Mouse (Mus musculus): ENCODE measurements around the gene Nuak1. TPM values are rescaled to one million over a fixed set of nuclear protein-coding genes. Genes with fewer than 3 reads are reported as not detected.

Gene Nuak1
- total RNA-seq, 2 experiments from 2014 or later, result 50.0 to 53.4 TPM

- no peak for DNase-seq (ENCODE audit: extremely low spot score in 1 of 2, low spot score in 1 of 2)
These were observed 9.3 kb upstream of the Nuak1 start for GRCm38 (mm10) chr10:84449733-84450132.

DNA sequence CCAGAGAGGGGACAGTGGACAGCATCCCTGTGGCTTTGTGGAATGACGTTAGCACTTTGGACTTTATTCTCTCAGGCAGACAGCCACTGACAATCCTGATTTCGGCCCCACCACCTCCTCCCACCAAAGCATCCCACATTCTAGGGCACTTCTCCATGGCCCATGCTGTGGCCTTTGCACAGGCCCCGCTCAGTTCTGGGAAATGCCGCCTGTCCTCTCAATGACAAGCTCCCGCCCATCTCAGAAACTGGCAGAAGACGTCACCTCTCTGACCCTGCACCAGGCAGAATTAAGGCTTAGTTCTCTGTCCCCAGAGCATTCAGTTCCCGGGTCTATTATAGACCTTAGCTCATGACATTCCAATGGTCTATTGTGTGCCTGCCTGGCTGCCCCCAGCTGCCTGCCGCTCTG lies 7.0 kb upstream of the Nuak1 start:
- no peak for DNase-seq (ENCODE audit: extremely low spot score in 1 of 2, low spot score in 1 of 2)

DNA sequence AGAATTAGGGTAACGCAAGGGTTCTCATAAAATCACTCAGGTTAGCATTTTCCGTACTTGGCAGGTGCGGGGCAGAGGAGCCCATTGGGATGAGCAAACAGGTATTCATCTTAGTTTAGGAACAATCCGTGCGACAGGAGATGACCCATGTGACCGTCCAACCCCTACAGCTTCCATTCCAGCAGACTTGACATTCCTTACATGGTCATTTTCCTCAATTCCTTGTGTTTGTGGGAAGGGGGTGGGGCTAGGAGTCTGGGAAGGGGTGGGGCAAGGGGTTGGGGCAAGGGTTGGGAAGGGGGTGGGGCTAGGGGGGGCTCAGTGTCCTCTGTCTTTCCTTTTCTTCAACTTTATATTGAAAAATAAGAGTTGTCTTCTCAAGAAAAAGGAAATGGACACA lies 6.3 kb upstream of the Nuak1 start:
- DNase-seq (ENCODE audit: extremely low spot score in 1 of 2, low spot score in 1 of 2), result no peak

DNA sequence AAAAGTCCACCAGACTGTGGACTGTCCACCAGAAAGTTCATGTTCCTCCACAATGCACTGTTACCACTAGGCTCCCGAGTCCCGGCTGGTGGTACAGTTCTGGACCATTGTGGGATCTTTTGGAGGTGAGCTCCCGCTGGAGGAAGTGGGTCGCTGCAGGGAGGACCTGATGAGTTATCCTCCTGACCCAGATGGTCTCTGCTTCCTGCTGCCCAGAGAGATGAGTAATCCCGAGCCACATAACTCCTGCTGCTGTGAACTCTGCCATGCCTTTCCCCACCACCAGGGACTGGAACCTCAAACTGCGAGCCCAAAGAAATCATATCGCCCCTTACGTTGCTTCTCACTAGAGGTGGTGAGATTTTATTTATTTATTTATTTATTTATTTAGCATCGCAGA lies 4.0 kb upstream of the Nuak1 start:
- no peak for DNase-seq (ENCODE audit: extremely low spot score in 1 of 2, low spot score in 1 of 2)

DNA sequence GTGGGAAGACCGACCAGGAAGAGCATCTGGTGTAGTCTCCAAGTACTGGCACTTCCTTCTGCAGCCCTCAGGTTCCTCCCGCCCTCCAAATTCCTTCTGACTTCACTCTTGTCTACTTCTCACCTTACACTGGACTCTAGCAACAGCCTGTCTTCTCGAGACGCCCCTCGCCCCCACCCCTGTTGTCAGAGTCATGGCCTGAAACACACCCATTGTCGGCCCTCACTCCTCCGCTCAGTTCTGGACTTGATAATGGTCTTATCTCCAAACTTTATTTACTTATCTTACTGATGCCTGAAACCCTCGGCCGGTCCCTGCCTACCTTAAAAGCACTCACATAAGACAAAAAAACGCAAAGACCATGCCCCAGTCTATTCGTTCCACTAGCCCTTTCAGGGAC lies 1.4 kb upstream of the Nuak1 start:
- DNase-seq (ENCODE audit: extremely low spot score in 1 of 2, low spot score in 1 of 2), result no peak

GRCm38 (mm10) chr10:84441434-84441785 lies 1.0 kb upstream of the Nuak1 start:
- DNase-seq (ENCODE audit: extremely low spot score in 1 of 2, low spot score in 1 of 2), result no peak

GRCm38 (mm10) chr10:84440181-84440540 lies 236 bp downstream of the Nuak1 start:
- DNase-seq (ENCODE audit: extremely low spot score in 1 of 2, low spot score in 1 of 2), result no peak

- DNase-seq (ENCODE audit: extremely low spot score in 1 of 2, low spot score in 1 of 2), result peak in 1 of 2 experiments; percentile 18
These were observed 1.2 kb downstream of the Nuak1 start for GRCm38 (mm10) chr10:84439228-84439596.

DNA sequence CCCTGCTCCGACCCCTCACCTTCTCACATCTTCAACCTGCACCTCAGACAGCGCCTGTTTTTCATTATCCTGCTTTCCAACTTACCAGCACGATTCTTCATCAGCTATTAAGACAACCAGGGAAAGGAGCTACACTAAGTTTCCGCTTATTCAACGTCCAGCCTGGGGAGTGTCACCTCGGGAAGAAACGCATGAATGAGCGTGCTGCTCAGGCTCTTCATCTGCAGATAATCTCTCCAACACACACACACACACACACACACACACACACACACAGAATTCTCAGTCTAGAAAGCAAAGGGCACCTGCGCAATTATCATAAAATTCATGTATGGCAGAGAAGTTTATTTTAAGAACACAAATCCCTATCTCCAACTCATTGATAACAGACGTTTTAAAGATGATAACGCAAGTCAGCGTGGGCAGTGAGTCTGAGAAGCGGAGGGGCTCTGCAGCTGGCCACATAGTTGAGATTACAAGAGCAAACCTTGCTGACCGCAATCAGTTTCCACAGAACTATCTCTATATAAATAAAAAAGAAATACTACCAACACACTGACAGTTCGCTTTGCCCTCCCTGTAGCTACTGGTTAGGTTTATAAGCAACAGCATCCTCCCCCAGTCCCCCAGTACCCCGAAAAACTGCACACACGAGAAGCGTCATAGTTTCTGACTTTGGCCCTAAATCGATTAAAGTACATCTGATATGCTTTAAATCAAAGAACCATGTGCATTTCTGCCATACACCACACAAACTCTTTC lies 1.8 kb downstream of the Nuak1 start:
- DNase-seq (ENCODE audit: extremely low spot score in 1 of 2, low spot score in 1 of 2), result no peak

DNA sequence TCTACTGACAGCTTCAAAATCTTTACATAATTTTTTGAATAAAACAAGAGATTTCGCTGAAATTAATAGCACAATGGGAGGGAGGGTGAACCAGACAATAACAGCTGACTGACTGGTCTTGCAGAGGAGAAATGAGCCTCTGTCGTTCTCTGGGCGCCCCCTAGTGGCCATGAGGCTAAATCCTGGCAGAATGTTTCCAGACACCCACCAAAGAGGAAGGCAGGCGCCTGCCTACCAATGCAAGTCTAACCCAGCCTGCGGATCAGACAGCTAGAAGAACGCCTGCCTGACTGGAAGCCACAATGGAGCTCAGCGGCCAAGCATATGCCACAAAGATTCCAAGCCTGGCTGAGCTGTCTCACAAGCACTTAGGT lies 2.4 kb downstream of the Nuak1 start:
- peak; percentile 99 to 100 for DNase-seq (ENCODE audit: extremely low spot score in 1 of 2, low spot score in 1 of 2)

GRCm38 (mm10) chr10:84437166-84438048 lies 3.0 kb downstream of the Nuak1 start:
- no peak for DNase-seq (ENCODE audit: extremely low spot score in 1 of 2, low spot score in 1 of 2)

DNA sequence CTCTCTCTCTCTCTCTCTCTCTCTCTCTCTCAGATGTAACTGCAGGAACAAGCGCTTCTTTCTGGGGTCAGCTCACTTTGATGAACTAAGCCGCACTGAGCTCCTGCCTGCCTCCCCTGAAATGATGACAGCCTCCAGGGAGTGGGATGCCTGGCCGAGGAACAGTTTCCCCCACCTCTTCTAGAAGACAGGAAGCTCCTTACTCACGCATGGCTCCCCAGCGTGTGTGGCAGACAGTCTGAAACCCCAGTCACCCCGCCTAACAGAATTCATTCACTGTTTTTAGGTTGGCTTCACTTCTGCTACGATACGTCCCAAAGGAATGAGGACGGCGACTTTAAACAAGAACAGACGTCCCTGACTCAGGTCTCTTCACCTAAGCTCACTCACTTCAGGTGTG lies 4.5 kb downstream of the Nuak1 start:
- DNase-seq (ENCODE audit: extremely low spot score in 1 of 2, low spot score in 1 of 2), result no peak

DNA sequence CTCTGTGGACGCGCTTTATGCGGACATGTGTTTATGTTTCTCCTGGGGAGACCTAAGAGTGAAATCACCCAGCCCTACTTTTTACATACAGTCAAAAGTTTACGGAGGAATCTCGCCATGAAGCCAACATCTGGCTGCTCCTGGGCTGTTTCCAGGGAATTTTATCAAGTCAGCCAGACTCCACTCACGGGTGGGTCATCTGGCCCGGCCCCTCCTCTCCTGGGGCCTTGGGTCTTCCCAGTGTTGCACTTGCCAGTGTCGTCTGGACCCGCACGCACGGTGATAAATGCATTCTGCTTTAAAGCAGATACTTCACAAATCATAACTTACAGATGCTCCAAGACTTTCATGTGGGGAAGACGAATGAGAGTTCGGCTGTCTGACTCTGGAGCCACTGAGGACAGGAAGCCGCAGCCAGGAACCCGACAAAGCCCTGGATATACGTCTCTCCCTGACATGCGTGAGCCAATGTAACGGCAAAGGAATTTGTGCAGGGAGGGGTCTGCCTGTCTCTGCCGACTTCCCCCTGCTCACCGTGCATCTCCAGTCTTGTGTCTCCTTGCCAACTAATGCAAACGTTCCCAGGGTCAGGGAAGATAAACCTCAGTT lies 7.1 kb downstream of the Nuak1 start:
- no peak for DNase-seq (ENCODE audit: extremely low spot score in 1 of 2, low spot score in 1 of 2)

DNA sequence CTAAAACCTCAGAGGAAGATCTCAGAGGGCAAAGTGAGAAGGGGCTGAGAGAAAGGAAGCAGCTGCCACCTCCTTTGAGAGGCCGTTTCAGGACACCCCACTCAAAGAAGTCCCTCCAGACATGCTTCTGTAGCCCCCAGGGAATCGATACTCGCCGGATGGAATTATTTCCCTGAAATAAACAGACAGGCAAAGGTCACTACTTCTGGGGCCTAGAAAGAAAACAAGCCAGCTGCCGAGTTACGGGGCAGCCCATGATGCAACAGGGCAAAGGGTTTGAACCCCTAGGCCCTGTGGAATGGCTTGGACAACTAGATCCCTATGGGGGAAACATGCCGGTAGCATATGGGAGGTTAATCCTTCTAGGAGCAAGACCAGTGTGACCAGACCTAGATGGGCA lies 16.0 kb downstream of the Nuak1 start:
- DNase-seq (ENCODE audit: extremely low spot score in 1 of 2, low spot score in 1 of 2), result no peak

DNA sequence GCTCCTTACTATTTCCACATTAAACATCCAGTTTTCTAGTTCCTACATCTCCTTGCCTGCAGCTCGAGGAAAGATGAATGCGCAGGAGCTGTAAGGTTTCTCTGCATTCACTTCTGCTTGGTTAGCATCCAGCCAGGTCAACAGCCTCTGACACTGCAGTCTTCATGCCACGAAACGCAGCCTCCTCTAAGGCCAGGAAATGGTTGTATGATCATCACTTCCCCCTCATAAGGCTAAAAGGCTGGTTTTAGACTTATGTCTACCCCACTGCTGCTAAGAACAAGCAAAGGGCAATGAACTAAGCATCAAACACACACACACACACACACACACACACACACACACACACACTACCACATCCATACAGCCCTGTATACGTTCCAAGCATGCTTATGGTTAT lies 16.5 kb downstream of the Nuak1 start:
- DNase-seq (ENCODE audit: extremely low spot score in 1 of 2, low spot score in 1 of 2), result no peak

GRCm38 (mm10) chr10:84420589-84420988 lies 19.8 kb downstream of the Nuak1 start:
- DNase-seq (ENCODE audit: extremely low spot score in 1 of 2, low spot score in 1 of 2), result no peak

DNA sequence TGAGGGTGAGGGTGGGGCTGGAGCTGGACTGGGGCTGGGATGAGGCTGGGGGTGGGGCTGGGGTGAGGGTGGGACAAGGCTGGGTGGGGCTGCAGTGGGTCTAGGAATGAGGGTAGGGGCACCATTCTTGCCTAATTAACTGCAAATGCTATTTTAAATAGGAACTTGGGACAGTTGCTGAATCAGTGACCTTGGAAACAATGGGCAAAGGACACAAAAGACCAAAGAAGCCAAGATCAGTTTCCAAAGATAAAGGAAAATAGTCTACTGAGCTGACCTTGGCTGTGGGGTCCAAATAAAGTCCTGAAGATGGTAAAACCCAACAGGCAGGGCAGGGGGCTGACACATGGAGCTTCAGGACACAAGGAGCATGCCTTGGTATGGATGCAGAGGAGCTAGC lies 22.0 kb downstream of the Nuak1 start:
- no peak for DNase-seq (ENCODE audit: extremely low spot score in 1 of 2, low spot score in 1 of 2)

DNA sequence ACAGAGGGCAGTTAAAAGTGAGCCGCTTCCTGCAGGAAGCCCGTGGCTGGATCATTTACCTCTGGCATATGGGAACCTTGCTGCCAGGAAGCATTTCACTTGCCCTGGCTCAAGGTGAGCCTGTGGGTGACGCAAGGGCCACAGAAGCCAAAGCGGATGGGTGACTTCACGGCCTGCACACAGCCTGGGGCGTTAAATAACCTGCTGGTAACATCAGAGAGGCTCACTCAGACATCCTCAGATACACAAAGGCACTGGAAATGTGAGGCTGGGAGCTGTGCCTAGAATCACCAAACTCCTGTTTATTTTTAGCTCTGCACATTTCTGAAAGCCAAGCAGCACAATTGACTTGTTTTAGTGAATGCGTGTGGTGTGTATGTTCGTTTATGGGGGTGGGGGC lies 23.6 kb downstream of the Nuak1 start:
- no peak for DNase-seq (ENCODE audit: extremely low spot score in 1 of 2, low spot score in 1 of 2)

- DNase-seq (ENCODE audit: extremely low spot score in 1 of 2, low spot score in 1 of 2), result no peak
These were observed 25.3 kb downstream of the Nuak1 start for GRCm38 (mm10) chr10:84414981-84415700.

GRCm38 (mm10) chr10:84413310-84413709 lies 27.1 kb downstream of the Nuak1 start:
- no peak for DNase-seq (ENCODE audit: extremely low spot score in 1 of 2, low spot score in 1 of 2)

Data from layer of hippocampus, postnatal 25 days (tissue).